Mouse (Mus musculus): ENCODE measurements around the gene Prph. TPM values are rescaled to one million over a fixed set of nuclear protein-coding genes. Genes with fewer than 3 reads are reported as not detected.

The Prph gene
- total RNA-seq (2023; ENCODE audit: inconsistent age), result not detected in 4 replicates

GRCm38 (mm10) chr15:99055040-99055439 is at the start of gene Prph:
TSS of gene Prph (plus strand) at chr15:99055174.

GRCm38 (mm10) chr15:99029619-99030584 is 25.1 kb upstream of the Prph start, which contains the start of gene Tuba1c:
TSS of gene Tuba1c (plus strand) at chr15:99029891.

GRCm38 (mm10) chr15:99074019-99074599 is 19.1 kb downstream of the Prph start, which contains the start of gene Troap:
TSS of gene Troap (plus strand) at chr15:99074575.

GRCm38 (mm10) chr15:99087253-99088075 is 32.5 kb downstream of the Prph start, which contains the start of gene C1ql4:
TSS of gene C1ql4 (minus strand) at chr15:99087817.

GRCm38 (mm10) chr15:99092870-99093269 is 37.9 kb downstream of the Prph start, which contains the start of gene Dnajc22:
TSS of gene Dnajc22 (plus strand) at chr15:99093170.

Other genes starting within 250 kb of the Prph start
- 0.27 to 0.60 TPM (median 0.48 TPM) in 4 replicates for gene Ddn, start 245.7 kb upstream of the Prph start, total RNA-seq (2023; ENCODE audit: inconsistent age)
- gene Prkag1, start 223.7 kb upstream of the Prph start, total RNA-seq (2023; ENCODE audit: inconsistent age), result 75.5 to 85.9 TPM (median 77.7 TPM) in 4 replicates
- 168 to 182 TPM (median 176 TPM) in 4 replicates for gene Kmt2d, start 184.0 kb upstream of the Prph start, total RNA-seq (2023; ENCODE audit: inconsistent age)
- gene Rhebl1, start 160.6 kb upstream of the Prph start, total RNA-seq (2023; ENCODE audit: inconsistent age), result 18.3 to 23.1 TPM (median 21.3 TPM) in 4 replicates
- gene Dhh, start 156.6 kb upstream of the Prph start, total RNA-seq (2023; ENCODE audit: inconsistent age), result 0.80 TPM in 1 of 4 replicates, not detected in the others
- gene Lmbr1l, start 136.9 kb upstream of the Prph start, total RNA-seq (2023; ENCODE audit: inconsistent age), result 228 to 245 TPM (median 238 TPM) in 4 replicates
- 147 to 162 TPM (median 158 TPM) in 4 replicates for gene Tuba1b, start 120.6 kb upstream of the Prph start, total RNA-seq (2023; ENCODE audit: inconsistent age)
- not detected in 4 replicates for gene Gm49450, start 101.6 kb upstream of the Prph start, total RNA-seq (2023; ENCODE audit: inconsistent age)
- gene Tuba1a, start 101.5 kb upstream of the Prph start, total RNA-seq (2023; ENCODE audit: inconsistent age), result 132 to 146 TPM (median 141 TPM) in 4 replicates
- 66.8 to 74.7 TPM (median 73.4 TPM) in 4 replicates for gene Tuba1c, start 25.3 kb upstream of the Prph start, total RNA-seq (2023; ENCODE audit: inconsistent age)
- 0.87 to 1.8 TPM (median 1.6 TPM) in 4 replicates for gene Troap, start 19.4 kb downstream of the Prph start, total RNA-seq (2023; ENCODE audit: inconsistent age)
- gene C1ql4, start 32.6 kb downstream of the Prph start, total RNA-seq (2023; ENCODE audit: inconsistent age), result not detected in 4 replicates
- gene Dnajc22, start 38.0 kb downstream of the Prph start, total RNA-seq (2023; ENCODE audit: inconsistent age), result 0.33 TPM in 1 of 4 replicates, not detected in the others
- not detected in 4 replicates for gene Spats2, start 70.7 kb downstream of the Prph start, total RNA-seq (2023; ENCODE audit: inconsistent age)
- 1.9 to 3.3 TPM (median 2.3 TPM) in 4 replicates for gene Kcnh3, start 169.7 kb downstream of the Prph start, total RNA-seq (2023; ENCODE audit: inconsistent age)
- gene Mcrs1, start 196.8 kb downstream of the Prph start, total RNA-seq (2023; ENCODE audit: inconsistent age), result 127 to 144 TPM (median 141 TPM) in 4 replicates
- gene Prpf40b, start 239.9 kb downstream of the Prph start, total RNA-seq (2023; ENCODE audit: inconsistent age), result 13.0 to 24.0 TPM (median 17.7 TPM) in 4 replicates
- not detected in 4 replicates for gene Fam186b, start 240.7 kb downstream of the Prph start, total RNA-seq (2023; ENCODE audit: inconsistent age)